Comparison of ENCODE assay signal across 9 mouse cellular contexts in the genomic region with DNA sequence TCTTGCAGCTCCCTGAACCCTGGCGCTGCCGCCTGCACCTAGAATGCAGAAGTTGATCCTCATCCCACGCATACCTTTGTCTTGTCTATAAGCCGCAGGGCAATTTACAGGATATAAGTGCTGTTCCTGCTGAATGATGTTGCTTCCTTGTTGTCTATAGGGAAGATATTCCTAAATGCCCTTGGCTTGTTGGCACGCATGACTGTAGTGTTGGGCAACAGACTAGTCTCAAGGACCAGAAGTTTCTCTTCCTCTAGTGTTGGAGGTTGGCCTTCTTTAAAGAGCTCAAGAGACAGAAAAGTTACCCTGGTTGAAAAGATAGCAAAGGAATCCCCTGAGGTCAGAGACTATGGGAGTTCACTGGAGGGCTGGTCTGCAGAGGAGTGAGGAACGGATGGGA. TPM values are rescaled to one million over a fixed set of nuclear protein-coding genes. Genes with fewer than 3 reads are reported as not detected.
"Had no signal": no experiment of that assay in that cellular context is flagged by ENCODE, and none has a peak within 500 bp of the region (broad histone marks: within the 10 kb centered on the region; RNA-seq: fewer than 3 reads in every experiment).

No protein-coding gene starts in this region.

- DNase-seq: kidney, postnatal 10 days; lung, postnatal 10 days; right cerebral cortex, postnatal 14 days; thymus, postnatal 36 days had no signal

- ATAC-seq: liver, embryonic 12.5 days; midbrain, embryonic 16.5 days had no signal

RNA-seq across cellular contexts. Expression of gene Tekt3, which starts 29.5 kb away (rescaled TPM):
- total RNA-seq: left cerebral cortex, adult 2 months; left cerebral cortex, postnatal 25 days; megakaryocyte-erythroid progenitor cell, adult 5-6 weeks had no signal

RNA-seq across cellular contexts. Expression of gene Pmp22, which starts 37.8 kb away (rescaled TPM):
- total RNA-seq: megakaryocyte-erythroid progenitor cell, adult 5-6 weeks had no signal
